Mouse (Mus musculus) T-helper 17 cell (primary cell): ENCODE data around the gene Engase.

ENCODE experiments used
- in situ Hi-C, 2 experiments: fragments of 300-600 bp; cut with MboI, MseI; formaldehyde crosslinking; loops; 1 replicate in 1 of 2; 2 replicates in 1 of 2; pipeline ENCODE4 v1.15.1; 2025; ENCODE audit warnings: high pct_unique_total_duplicates in 2 of 2

Engase gene

DNA sequence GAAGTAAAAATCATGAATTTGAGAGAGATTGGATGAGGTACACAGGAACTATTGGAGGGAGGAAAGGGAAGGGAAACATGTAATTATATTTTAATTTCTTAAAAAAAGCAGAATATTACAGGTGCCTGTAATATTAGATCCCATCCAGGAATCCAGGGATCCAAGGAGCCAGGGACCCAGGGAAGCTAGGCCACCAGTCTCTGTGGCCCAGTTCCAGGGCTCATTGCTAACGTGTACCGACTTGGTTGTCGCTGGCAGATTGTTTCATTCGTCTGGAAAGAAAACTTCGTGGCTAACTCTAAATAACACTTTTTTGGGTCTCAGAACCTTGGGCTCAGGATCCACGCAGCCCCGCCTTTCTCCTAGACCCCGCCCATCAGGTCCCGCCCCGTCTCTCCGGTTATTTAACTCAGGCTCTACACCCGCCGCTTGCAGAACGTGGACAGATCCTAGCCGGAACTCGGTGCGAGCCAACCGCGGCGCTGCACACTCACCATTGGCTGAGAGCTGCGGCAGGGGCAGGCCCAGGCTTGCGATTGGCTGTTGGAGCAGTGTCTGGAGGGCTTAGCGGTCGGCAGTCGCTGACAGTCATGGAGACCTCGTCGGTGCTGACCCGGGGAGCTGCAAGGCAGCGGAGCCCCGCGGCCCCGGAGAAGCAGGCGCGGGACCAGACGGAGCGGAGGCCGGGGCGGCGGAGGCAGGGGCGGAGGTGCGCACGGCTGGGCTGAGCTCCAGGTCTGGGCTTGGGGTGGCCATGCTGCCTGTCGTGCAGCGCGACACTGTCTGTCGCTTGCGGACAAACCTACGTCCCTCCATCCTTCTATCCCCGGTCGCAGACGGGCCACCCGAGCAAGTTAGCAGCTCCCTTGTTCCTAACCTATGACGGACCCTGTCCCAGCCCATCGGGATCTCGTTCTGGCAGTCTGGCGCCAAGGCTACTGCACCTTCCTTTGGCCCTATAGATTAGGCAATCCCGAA lies at the start of gene Engase:
Gene Engase, plus strand, starts transcription at position 434 of the 978 bp plus-strand sequence.
- in situ Hi-C loops: no loop called here

DNA sequence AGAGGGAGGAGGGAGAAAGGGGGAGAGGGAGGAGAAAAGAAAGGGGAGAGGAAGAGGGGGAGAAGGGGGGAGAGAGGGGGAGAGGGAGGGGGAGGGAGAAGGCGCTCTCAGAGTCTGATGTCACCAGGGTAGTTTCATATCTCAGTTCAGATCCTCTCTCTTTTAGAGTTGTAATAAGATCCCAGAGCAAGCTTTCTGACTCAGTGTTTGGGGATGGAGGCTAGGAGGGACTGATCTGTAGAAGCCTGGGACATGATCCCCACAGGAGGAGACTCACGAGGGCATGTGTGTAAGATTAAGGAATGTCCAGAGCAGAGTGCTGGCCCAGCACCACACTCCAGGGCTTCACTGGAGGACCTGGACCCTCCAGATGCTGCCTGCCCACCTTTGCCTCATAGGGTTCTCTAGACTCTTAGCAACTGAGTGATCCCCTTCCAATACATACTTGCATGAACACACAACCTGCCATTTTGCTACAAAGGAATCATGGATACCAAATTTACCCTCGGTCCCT lies 49.3 kb upstream of the Engase start:
- in situ Hi-C loops: no loop called here

DNA sequence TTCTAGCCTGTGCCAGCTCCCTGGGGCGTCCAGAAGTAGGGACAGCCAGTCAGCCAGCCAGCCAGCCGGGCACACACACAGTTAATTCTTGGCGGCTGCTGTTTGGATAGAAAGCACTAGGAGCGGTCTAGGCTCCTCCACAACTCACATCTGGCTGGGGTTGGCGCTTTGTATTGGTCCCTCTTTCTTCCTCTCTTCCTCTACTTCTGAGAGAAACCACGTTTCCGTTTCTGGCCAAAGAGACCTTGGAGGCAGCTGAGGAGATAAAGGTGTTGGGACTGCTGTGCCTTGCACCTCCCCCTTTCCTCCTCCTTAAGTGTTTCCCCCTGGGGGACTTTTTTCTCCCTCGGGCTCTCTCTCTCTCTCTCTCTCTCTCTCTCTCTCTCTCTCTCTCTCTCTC lies 48.6 kb upstream of the Engase start, which contains the start of gene C1qtnf1:
Gene C1qtnf1, plus strand, starts transcription at position 218 of the 400 bp plus-strand sequence.
- in situ Hi-C loops: no loop called here

DNA sequence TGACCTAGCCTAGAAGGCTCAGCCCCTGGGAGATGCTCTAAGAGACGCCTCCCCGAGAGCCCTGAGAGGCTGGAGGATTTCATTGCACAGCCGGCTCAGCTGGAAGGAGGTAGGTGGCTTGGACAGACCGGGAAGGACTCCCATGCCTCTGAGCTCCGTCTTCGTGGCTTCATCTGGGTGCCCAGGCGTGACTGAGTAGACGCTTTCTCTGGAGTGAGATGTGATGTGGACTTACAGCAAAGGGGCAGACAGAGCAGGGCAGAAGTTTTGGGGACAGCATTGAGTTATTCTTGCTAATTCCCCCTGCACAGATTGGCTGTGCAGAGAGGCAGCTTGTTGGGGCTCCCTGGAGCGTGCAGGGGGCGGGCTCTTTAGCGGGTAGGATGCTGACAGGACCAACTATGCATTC lies 48.2 kb upstream of the Engase start:
- in situ Hi-C loops: no loop called here

DNA sequence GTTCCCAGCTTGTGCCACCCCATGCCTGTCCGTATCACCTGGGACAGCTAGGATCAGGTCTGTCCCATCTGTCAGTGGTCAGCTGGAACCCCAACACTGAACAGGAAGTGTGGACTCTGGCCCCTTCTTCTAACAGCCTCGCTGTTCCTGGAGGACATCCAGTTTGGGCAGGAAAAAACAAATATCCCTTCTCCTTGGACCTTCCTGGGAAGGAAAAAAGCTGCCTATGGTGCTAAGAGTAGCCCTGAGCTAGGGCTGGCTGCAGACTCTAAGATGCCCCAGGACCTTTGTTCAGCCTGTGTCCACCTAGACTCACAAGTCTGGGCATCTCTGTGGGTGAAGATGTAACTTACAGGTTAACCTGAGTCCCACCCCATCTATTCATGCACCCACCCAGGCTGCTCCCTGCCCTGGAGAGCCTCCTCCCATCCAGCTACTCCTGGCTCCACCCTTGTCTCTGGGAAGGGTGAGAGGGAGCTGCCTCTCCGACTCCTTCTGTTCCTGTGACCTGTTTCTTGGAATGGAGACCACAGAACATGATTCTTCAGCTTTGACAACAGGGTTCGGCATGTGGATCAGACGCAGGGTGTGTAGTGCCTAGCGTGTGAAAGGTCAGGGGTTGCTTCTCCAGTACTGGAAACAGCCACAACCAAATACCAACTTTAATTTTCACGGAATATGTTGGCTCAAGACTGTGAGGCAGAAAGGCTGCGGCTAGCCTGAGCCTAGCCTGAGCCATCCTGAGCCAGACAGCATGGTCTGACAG lies 47.5 kb upstream of the Engase start:
- in situ Hi-C loops: no loop called here

DNA sequence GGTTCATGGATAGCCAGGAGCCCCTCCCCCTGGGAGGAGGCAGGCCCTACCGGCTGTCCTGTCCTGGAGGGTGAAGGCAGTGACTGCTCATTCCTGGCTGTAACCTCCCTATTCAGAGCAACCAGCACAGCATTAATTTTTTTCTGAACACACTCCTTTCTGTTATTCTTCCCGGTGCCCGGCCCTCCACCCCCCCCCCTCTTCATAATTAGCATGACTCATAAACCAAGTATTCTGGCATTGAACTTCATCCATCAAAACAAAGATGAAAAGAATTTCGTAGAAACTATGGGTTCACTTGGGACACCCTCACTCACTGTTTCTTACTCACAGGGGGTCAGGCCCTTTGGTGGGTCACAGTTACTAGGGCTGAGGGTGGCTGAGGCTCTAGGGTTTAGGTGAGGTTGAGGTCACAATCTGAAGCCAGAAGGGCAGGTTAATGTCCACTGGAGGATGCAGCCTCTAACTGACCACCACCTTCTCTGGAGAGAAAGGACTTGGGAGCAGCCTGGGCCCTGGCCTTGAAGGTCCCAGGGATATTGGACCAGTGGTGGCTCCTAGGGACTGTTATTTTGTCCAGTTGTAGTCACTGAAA lies 46.2 kb upstream of the Engase start:
- in situ Hi-C loops: no loop called here

DNA sequence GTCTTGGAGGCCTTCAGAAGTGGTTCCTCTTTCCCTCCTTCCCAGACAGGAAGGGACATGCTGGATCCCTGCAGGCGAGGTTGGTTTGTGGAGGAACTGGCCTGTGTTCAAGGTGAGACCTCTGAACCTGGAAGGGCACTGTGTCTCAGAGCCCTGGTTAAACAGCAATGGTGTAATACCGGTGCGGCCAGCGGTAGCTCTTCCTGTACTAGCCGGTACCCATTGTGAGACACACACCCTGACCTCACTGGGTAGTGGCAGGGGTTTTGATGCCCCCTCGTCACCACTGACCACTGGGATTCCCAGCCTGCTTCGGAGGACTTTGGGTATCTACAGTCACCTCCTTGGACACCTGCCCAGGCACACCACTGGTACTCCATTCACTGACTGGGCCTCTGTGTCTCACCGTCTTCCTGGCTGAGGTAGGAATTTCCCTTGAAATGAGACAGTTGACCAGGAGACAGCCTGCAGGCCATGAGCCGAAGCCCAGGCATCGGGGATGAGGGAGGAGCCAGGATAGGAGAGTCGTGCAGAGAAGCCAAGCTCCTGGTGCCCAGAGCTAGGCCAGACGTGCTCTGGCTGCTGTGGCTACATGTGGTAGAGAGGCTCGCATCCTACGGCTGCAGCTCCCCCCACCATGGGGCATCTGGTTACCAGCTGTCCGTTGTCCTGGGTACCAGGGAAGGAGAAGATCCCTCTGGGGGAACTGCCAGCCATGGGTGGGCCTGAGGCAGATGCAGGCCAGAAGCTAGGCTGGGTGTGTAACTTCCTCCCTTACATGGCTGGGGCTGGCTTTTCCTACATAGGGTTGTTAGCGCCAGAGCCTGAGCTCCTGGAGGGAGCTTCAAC lies 45.3 kb upstream of the Engase start:
- in situ Hi-C loops: no loop called here

DNA sequence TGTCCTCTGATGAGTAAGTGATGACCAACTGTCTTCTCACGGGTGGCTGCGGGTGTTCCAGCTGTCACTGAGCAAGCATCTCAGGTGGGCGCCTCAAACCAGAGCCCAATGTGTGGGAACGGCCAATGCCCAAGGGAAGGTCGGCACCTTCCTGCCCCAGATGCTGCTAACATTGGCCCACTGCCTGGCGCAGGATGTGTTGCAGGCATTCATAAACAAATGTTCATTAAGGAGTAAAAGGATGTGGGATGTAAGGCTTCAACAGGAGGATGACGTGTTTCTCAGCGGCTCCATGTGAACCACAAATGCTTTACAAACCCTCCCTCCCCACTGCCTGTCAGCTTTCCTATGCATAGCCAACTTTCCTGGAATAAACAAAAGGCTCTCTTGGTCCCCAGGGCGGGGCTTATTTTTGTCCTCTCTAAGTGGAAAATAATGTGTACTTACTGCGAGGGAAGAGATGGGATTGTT lies 43.2 kb upstream of the Engase start:
- in situ Hi-C loops: no loop called here

DNA sequence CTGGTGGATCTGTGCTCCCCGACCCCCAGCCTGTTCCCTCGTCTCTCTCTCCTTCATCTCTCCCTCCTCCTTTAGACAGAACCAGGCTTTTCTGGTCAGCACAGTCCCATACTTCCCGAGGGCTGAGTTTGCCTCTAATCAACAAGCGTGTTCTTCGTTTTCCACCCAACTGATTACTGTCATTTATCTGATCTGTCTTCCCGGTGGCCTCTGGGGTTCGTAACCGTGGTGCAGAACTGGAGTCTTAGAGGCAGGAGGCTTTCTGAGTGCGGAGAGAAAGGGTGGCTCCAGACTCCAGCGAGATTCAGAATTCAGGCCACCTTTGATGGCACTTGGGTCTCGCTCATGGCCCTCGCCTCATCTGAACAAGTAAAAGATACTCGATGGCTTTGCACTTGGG lies 42.5 kb upstream of the Engase start:
- in situ Hi-C loops: no loop called here

DNA sequence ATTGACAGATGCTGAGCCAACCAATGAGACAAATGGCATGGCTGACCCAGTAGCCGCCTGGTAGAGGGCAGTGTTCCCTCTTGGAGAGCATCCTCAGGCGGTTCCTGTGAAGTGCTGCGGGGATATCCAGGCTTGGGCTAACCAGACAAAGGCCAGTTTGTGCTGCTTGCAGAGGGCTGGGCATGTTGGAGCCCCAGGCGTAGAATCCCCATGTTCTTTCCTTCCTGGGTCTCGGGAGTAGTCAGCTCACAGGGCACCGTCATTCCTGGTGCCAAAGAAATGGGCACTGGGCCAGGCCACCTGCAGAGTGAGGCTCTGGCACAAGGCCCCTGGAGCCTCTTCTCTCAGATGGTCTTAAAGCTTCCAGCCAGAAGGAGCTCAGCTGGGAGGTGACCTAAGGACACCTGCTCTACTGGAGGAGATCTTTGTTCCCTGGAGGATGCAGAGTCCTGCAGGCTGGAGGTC lies 40.1 kb upstream of the Engase start:
- in situ Hi-C loops: no loop called here

DNA sequence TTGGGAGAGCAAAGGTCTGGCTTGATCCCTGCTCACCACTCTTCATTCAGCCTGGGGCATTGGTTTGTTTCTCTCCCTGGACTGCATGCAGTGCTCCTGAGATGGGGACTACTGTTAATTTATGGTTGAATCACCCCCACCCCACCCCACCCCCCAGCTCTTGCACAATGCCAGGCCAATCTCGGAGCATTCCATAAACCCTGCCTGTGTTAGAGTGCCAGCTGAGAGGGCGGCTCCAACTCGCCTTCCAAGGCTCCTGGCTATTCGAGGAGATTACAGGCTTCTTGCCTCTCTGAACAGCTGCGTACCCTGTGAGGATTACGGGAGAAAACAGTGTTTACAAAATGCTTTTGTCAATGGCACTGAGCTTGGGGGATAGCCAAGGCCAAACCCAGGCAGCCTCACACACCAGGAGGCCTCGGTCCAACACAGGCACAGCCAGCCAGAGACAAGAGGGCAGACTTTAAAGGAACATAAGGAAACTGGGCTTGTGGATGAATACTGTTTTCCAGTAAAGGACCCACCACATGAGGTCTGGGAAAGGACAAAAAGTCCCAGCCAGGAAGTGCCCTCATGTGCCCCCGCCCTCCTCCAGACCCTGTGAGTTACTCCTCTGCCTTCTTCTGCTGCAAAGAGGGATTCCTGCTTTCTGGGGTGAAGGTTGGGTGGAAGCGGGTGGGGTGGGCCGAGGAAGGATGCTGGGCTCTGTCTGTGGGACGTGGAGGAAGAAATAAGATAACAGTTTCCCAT lies 37.8 kb upstream of the Engase start:
- in situ Hi-C loops: no loop called here

DNA sequence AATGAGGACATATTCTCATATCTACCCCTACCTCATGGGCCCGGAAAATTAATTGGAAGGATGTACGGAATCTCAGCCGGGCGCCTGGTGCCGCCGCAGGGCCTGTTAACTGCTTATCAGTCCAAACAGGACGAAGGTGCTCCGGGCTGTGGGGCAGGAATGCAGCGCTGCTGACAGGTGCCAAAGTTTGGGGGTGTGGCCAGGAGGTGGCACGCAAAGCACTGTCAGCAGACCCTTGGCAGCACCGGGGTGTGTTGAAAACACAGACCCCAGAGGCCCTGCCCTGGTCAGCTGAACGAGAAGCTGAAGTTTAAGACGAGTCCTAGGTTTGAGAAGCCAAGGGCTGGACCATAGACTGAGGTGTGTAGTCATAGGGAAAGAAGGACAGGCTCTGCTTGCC lies 33.9 kb upstream of the Engase start:
- in situ Hi-C loops: loop anchor here in 1 of 2 experiments (10.0 kb wide), 1 partner anchor 518 kb away; no protein-coding TSS in a partner anchor

DNA sequence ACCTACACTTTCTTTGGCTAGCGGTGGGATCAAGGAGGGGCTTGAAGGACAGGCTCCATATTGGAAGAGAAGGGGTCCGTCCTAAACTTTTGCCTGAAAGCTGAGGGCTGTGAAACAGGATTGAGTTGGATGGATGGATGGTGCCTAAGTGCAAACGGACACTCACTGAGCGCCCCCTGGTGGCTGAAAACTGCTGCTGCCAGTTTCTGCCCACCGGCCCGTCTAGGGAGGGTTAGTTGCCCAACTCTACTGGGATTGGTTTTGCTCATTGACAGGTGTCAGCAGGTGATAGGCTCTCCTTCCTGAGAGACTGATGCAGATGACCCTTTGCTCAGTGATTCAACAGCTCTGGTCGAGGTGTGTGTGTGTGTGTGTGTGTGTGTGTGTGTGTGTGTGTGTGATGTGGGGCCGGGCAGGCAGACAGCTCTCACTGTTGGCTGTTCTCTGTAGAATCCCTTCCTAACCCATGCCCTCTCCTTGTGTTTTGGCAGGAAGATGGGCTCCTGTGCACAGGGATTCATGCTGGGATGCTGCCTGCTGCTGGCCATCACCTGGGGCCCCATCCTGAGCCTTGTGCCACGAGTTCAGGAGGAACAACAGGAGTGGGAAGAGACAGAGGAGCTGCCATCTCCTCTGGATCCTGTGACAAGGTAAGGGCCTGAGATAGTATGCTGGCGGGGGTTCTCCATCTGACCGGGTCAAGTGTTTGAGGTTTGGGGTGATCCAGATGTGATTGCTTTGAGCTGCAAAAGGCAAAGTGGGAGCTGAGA lies 33.2 kb upstream of the Engase start:
- in situ Hi-C loops: loop anchor here in 1 of 2 experiments (10.0 kb wide), 1 partner anchor 519 kb away; no protein-coding TSS in a partner anchor

DNA sequence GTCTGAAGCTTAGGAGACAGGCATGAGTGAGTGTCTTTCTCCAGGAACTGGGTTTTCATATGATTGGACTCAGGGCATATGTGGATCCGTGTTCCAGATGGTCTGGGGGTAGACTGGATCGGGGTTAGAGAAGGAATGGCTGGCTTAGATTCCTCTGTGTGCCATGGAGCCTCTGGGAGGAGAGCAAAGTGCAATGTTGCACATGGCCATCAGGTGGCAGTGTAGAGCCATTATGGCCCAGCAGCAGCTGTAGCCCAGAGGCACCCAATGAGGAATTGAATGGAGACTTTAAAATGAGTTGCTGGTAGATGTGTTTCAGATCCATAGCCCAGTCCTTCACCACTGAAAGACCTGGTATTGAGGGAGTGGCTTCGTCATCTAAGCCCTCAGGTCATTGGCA lies 30.8 kb upstream of the Engase start:
- in situ Hi-C loops: loop anchor here (5.0 to 10.0 kb wide), 3 partner anchors 36 to 521 kb away; no protein-coding TSS in a partner anchor

DNA sequence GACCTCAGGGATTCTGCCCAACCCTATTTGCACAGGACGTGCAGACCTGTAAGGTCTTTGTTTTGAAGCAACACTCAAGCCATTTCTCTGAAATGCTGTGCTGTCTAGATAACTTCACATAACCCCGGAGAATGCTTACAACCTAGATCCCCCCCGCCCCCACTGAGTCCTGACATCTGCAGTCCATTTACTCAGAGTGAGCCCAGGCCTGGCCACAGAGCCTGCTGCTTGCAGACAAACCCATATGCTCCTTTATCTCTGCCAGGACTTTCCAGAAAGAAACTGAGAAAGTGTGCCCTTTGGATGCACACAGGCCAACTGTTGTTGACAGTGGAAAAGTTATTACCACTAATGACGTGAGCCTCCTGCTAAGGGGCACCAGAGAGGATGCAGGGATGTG lies 29.3 kb upstream of the Engase start:
- in situ Hi-C loops: loop anchor here (5.0 to 10.0 kb wide), 3 partner anchors 35 to 523 kb away; no protein-coding TSS in a partner anchor

DNA sequence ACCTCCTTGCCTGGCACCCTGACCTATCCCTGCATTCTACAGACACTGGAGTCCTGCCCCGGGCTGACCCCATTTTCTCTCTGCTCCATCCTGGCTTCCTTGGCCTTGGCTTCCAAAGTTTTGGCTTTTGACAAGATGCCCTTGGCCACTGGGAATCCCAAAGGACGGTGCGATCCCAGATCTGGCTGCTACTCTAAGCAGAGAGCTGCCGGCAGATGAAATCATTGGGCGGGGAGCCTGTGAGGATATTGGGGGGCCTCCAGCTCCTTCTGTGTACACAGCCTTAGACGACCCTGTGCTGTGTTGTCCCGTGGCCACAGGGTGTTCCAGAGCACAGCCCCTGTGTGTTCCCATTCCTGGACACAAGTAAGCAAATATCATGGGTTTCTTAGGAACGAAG lies 28.2 kb upstream of the Engase start:
- in situ Hi-C loops: loop anchor here (5.0 to 10.0 kb wide), 3 partner anchors 34 to 524 kb away; no protein-coding TSS in a partner anchor

DNA sequence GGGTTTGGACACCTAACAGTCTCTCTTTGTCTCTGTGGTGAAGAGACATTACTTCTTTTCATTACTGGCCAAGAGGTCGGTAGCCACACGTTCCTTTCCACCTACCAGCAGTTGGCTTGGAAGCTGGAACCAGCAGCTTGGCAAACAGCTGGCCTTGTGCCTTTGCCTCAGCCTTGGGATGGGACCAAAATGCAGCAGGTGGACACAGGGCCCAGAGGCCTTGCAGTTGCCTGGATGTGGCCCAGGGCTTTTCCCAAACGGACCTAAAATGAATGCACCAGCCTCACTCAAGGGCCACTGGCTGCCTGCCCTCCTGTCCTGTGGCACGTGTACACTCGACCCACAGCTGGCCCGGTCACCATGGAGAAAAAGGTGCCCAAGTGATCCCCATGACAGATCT lies 25.4 kb upstream of the Engase start:
- in situ Hi-C loops: no loop called here

DNA sequence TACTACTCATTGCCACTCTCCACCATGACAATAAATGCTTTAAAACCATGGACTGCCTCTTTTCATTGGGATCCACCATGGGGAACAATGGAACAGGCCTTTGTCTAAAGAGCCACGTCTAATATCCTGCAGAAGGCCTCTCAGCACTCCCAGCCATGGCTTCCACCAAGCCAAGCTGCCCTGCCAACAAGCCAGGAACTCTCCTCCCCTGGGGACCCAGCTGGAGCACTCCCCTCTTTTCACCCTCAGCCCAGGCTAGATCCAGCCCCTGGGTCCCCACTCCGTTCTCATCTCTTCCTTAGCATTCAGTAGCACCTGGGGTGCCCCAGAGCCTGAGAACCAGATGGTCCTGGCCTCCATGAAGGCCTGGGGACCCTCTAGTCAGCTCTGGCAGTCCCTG lies 23.7 kb upstream of the Engase start:
- in situ Hi-C loops: no loop called here
